Mouse (Mus musculus) E14TG2a.4 (cell line): ENCODE data around the gene Hap1.

Experiments
- CTCF ChIP-seq: conservative IDR thresholded peaks from 2 replicates; pipeline ENCODE4 v1.5.1; 2014; ENCODE audit warnings: low read length
- NANOG ChIP-seq: IDR thresholded peaks from 2 replicates; pipeline ENCODE4 v1.6.1; 2014; ENCODE audit warnings: borderline replicate concordance, low read length, mixed read lengths

GRCm38 (mm10) chr11:100386586-100386985 lies 30.7 kb upstream of the Hap1 start:
- TF ChIP-seq NANOG (no peak), CTCF (no peak)
